Mouse (Mus musculus) adrenal gland, postnatal 25 days (tissue): ENCODE measurements at regions not wholly inside any gene's neighbourhood (a gene's known extent, or its start where the extent isn't known, plus 50 kb on each side); places are given as distances from the start of the nearest gene placed in this dataset.

Experiments
- DNase-seq: peaks from one replicate; pipeline ENCODE4 v3.0.0; 2021; ENCODE audit warnings: mixed read lengths

- DNase-seq: no peak
Measured at GRCm38 (mm10) chr10:125790924-125791323, 175.0 kb upstream of the Lrig3 start.

GRCm38 (mm10) chr10:125794504-125794903, 171.5 kb upstream of the Lrig3 start:
- DNase-seq: no peak

- DNase-seq: no peak
Measured at GRCm38 (mm10) chr10:125795323-125795722, 170.6 kb upstream of the Lrig3 start.

GRCm38 (mm10) chr10:125798678-125799077, 167.3 kb upstream of the Lrig3 start:
- DNase-seq: no peak

GRCm38 (mm10) chr10:125800572-125801114, 165.3 kb upstream of the Lrig3 start:
- DNase-seq: no peak

- no peak for DNase-seq
Measured at GRCm38 (mm10) chr10:125801450-125801849, 164.5 kb upstream of the Lrig3 start.

- no peak for DNase-seq
Measured at GRCm38 (mm10) chr10:125802923-125803583, 162.9 kb upstream of the Lrig3 start.

GRCm38 (mm10) chr10:125809763-125810361, 156.1 kb upstream of the Lrig3 start:
- no peak for DNase-seq

- DNase-seq: no peak
Measured at GRCm38 (mm10) chr10:125810590-125810989, 155.4 kb upstream of the Lrig3 start.

GRCm38 (mm10) chr10:125814191-125814887, 151.6 kb upstream of the Lrig3 start:
- DNase-seq: no peak

GRCm38 (mm10) chr10:125832134-125832533, 133.8 kb upstream of the Lrig3 start:
- no peak for DNase-seq

- DNase-seq: no peak
Measured at GRCm38 (mm10) chr10:125832764-125833163, 133.2 kb upstream of the Lrig3 start.

- no peak for DNase-seq
Measured at GRCm38 (mm10) chr10:125833989-125834388, 132.0 kb upstream of the Lrig3 start.

GRCm38 (mm10) chr10:125838982-125839381, 127.0 kb upstream of the Lrig3 start:
- no peak for DNase-seq

- DNase-seq: no peak
Measured at GRCm38 (mm10) chr10:125839621-125840141, 126.3 kb upstream of the Lrig3 start.

GRCm38 (mm10) chr10:125840388-125840787, 125.6 kb upstream of the Lrig3 start:
- no peak for DNase-seq

- DNase-seq: no peak
Measured at GRCm38 (mm10) chr10:125844336-125844865, 121.6 kb upstream of the Lrig3 start.

GRCm38 (mm10) chr10:125845014-125845514, 120.9 kb upstream of the Lrig3 start:
- no peak for DNase-seq

GRCm38 (mm10) chr10:125850370-125850769, 115.6 kb upstream of the Lrig3 start:
- no peak for DNase-seq

- DNase-seq: no peak
Measured at GRCm38 (mm10) chr10:125861734-125862133, 104.2 kb upstream of the Lrig3 start.

GRCm38 (mm10) chr10:125866346-125866745, 99.6 kb upstream of the Lrig3 start:
- no peak for DNase-seq

GRCm38 (mm10) chr10:125884563-125884962, 81.4 kb upstream of the Lrig3 start:
- no peak for DNase-seq

- DNase-seq: no peak
Measured at GRCm38 (mm10) chr10:125885796-125886195, 80.2 kb upstream of the Lrig3 start.
